Mouse (Mus musculus) spleen, adult 2 months (tissue): ENCODE measurements around the gene Asap3.

Experiments
- CTCF ChIP-seq: fragments of 200-500 bp; IDR thresholded peaks from 2 replicates; pipeline ENCODE4 v1.5.1; 2011; ENCODE audit warnings: mild to moderate bottlenecking, inconsistent platforms; ENCODE audit not compliant: insufficient read depth, insufficient read length, insufficient replicate concordance; ENCODE audit errors: extremely low read depth
- POLR2A ChIP-seq: fragments of 200-500 bp; IDR thresholded peaks from 2 replicates; pipeline ENCODE4 v1.6.1; 2011; ENCODE audit warnings: low read depth, low read length, inconsistent platforms

GRCm38 (mm10) chr4:136283783-136284182 is 77.6 kb downstream of the Asap3 start:
- TF ChIP-seq POLR2A (no peak), CTCF (no peak)
